ENCODE assay signal across 8 mouse cellular contexts in the genomic region with DNA sequence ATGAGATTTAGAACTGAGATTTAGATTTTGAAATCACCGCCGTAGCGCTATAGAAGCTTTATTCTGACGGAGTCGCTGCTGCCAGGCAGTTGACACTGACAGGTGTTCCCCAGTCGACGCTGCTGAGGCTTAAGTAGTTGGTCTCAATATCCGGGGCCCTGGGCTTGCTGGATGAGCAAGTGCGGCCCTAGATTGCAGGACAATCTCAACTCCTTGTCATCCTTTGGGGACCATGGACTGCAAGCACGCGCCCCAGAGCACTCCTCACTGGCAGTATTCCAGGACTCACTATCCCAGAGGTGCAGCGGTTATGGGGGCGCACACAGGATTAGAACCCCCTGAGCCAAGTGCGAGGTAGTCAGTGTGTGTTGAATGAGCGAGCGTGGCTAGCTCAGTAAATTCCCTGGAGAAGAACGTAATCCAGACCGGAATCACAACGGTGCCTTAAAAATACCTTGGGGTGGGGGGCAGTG. TPM values are rescaled to one million over a fixed set of nuclear protein-coding genes. Genes with fewer than 3 reads are reported as not detected.
DNase-seq lines count a peak whose midpoint lies in the region; ATAC-seq and TF ChIP-seq lines count a peak whose summit lies in the region.

No protein-coding gene starts in this region.

- peak overlapping the region; percentile 96 for H3K4me2 ChIP-seq in heart, embryonic 15.5 days
- peak overlapping the region; percentile 67; the same call in 1 of the 2 replicates for H3K4me2 ChIP-seq in liver, postnatal 0 days (ENCODE audit: low read depth, low read length)

- H3K27ac ChIP-seq in heart, embryonic 15.5 days, result no peak overlapping the region
- no peak overlapping the region for H3K27ac ChIP-seq in liver, postnatal 0 days (ENCODE audit: low read depth)

- ATAC-seq in heart, embryonic 15.5 days (replicated peaks; ENCODE audit: insufficient number of reproducible peaks, insufficient read depth, low FRiP score, low read depth), result no peak
- ATAC-seq in liver, postnatal 0 days, result no peak

- peak; percentile 12 for DNase-seq in embryo, embryonic 10.5 days (ENCODE audit: low spot score)
- no peak for DNase-seq in embryo, embryonic 10 days (ENCODE audit: low spot score)
- no peak for DNase-seq in liver, postnatal 0 days
- DNase-seq in adrenal gland, postnatal 36 days, result no peak
- no peak for DNase-seq in c-Kit-positive CD71-positive TER-119-positive erythroid progenitor cells, embryonic 14.5 days (ENCODE audit: low spot score)
- no peak for DNase-seq in cerebellum, adult 9-11 months

- H3K4me1 ChIP-seq in E14TG2a.4 (replicated peaks; ENCODE audit: low read depth, low read length), result peaks cover 15% of the 10 kb centered on the region
- peaks cover 15% of the 10 kb centered on the region for H3K4me1 ChIP-seq in heart, embryonic 15.5 days (replicated peaks)
- 0 out of 2 replicates have a peak, but pooled peaks cover 5% of the 10 kb centered on the region for H3K4me1 ChIP-seq in liver, postnatal 0 days (ENCODE audit: insufficient read depth)

- peaks cover 60% of the 10 kb centered on the region for H3K27me3 ChIP-seq in E14TG2a.4 (ENCODE audit: insufficient read depth, low read length)
- peaks cover 70% of the 10 kb centered on the region for H3K27me3 ChIP-seq in heart, embryonic 15.5 days
- peaks cover 44% of the 10 kb centered on the region for H3K27me3 ChIP-seq in liver, postnatal 0 days (ENCODE audit: insufficient read depth, low read length)

- no peak overlapping the region; the same call in 1 of the 2 replicates for H3K9ac ChIP-seq in heart, embryonic 15.5 days
- H3K9ac ChIP-seq in liver, postnatal 0 days (replicated peaks), result no peak overlapping the region

- peak overlapping the region; percentile 84 for H3K4me3 ChIP-seq in E14TG2a.4 (replicated peaks; ENCODE audit: low read length)
- peak overlapping the region; percentile 58 for H3K4me3 ChIP-seq in heart, embryonic 15.5 days
- H3K4me3 ChIP-seq in liver, postnatal 0 days (ENCODE audit: low read depth, low read length), result peak overlapping the region; percentile 42

- TF ChIP-seq EP300 in liver, postnatal 0 days (IDR thresholded peaks at IDR 0.05; ENCODE audit: low read depth), result no peak

- peaks cover 6% of the 10 kb centered on the region for H3K9me3 ChIP-seq in E14TG2a.4 (ENCODE audit: low read length)
- H3K9me3 ChIP-seq in heart, embryonic 15.5 days (replicated peaks), result 0 out of 2 replicates have a peak, but pooled peaks cover 3% of the 10 kb centered on the region
- peaks cover 3% of the 10 kb centered on the region for H3K9me3 ChIP-seq in liver, postnatal 0 days (ENCODE audit: low read length)

- no peaks in the 10 kb centered on the region for H3K36me3 ChIP-seq in E14TG2a.4 (ENCODE audit: insufficient read depth, low read length)
- no peaks in the 10 kb centered on the region for H3K36me3 ChIP-seq in heart, embryonic 15.5 days
- H3K36me3 ChIP-seq in liver, postnatal 0 days (replicated peaks; ENCODE audit: insufficient read depth, low read length), result no peaks in the 10 kb centered on the region

- 15% methylated on average over 19 of the region's 19 CpGs for WGBS in heart, embryonic 15.5 days
- WGBS in liver, postnatal 0 days (ENCODE audit: insufficient replicate concordance), result 20% methylated on average over 19 of the region's 19 CpGs

- TF ChIP-seq CTCF in E14TG2a.4 (conservative IDR thresholded peaks at IDR 0.05; ENCODE audit: low read length), result no peak
- no peak for TF ChIP-seq CTCF in liver, postnatal 0 days (IDR thresholded peaks at IDR 0.05; ENCODE audit: low read depth)

RNA-seq across cellular contexts. Expression of a gene that starts 1.7 kb away (rescaled TPM):
- 0.26 and 0.94 TPM in 2 replicates for polyA plus RNA-seq in heart, embryonic 15.5 days (2015; fragmentation: Nextera tagmentation; extraction: Ambion mirVana)
- polyA plus RNA-seq in liver, postnatal 0 days (2015; fragmentation: Nextera tagmentation; extraction: Ambion mirVana), result 0.09 TPM in 1 of 2 replicates, not detected in the other
- total RNA-seq in adrenal gland, postnatal 36 days (2021), result 1 to 10 TPM; 5.8 to 5.9 TPM
